Mouse (Mus musculus) G1E-ER4 (cell line): Measurements from ENCODE around the gene Armc6. TPM values are rescaled to one million over a fixed set of nuclear protein-coding genes. Genes with fewer than 3 reads are reported as not detected.

Experiments used
- GATA1 ChIP-seq: IDR thresholded peaks from one replicate; pipeline ENCODE4 v1.8.0; 2012; ENCODE audit warnings: low read length, inconsistent platforms
- polyA plus RNA-seq: library from polyadenylated mRNA; stranded (reverse); fragments of >175 nt; gene quantifications from 2 replicates; pipeline ENCODE4 v1.2.3, GENCODE M21; 2012

Armc6 gene
- polyA plus RNA-seq, 1 experiment = 24.5 TPM

GRCm38 (mm10) chr8:70254628-70255027, 20.4 kb upstream of the Armc6 start:
- TF ChIP-seq GATA1 = no peak

GRCm38 (mm10) chr8:70247841-70248240, 13.6 kb upstream of the Armc6 start:
- no peak for TF ChIP-seq GATA1

- no peak for TF ChIP-seq GATA1
Observed at GRCm38 (mm10) chr8:70246622-70247021, 12.4 kb upstream of the Armc6 start.

GRCm38 (mm10) chr8:70240642-70241041, 6.4 kb upstream of the Armc6 start:
- no peak for TF ChIP-seq GATA1

- TF ChIP-seq GATA1 = peak; percentile 89
Observed at GRCm38 (mm10) chr8:70237842-70238241, 3.6 kb upstream of the Armc6 start.

- TF ChIP-seq GATA1 = no peak
Observed at GRCm38 (mm10) chr8:70234781-70235128, 489 bp upstream of the Armc6 start.

- TF ChIP-seq GATA1 = no peak
Observed at GRCm38 (mm10) chr8:70233606-70234005, 660 bp downstream of the Armc6 start.

- TF ChIP-seq GATA1 = no peak
Observed at GRCm38 (mm10) chr8:70230837-70231236, 3.4 kb downstream of the Armc6 start.

- TF ChIP-seq GATA1 = no peak
Observed at GRCm38 (mm10) chr8:70227997-70228396, 6.3 kb downstream of the Armc6 start.

GRCm38 (mm10) chr8:70223341-70223740, 10.9 kb downstream of the Armc6 start:
- TF ChIP-seq GATA1 = no peak

GRCm38 (mm10) chr8:70222041-70222440, 12.2 kb downstream of the Armc6 start:
- no peak for TF ChIP-seq GATA1

- no peak for TF ChIP-seq GATA1
Observed at GRCm38 (mm10) chr8:70220911-70221310, 13.4 kb downstream of the Armc6 start.

- no peak for TF ChIP-seq GATA1
Observed at GRCm38 (mm10) chr8:70220236-70220840, 13.9 kb downstream of the Armc6 start.

GRCm38 (mm10) chr8:70219107-70219684, 15.1 kb downstream of the Armc6 start:
- no peak for TF ChIP-seq GATA1

GRCm38 (mm10) chr8:70217441-70217840, 16.8 kb downstream of the Armc6 start:
- no peak for TF ChIP-seq GATA1

- no peak for TF ChIP-seq GATA1
Observed at GRCm38 (mm10) chr8:70216566-70216965, 17.7 kb downstream of the Armc6 start.

- TF ChIP-seq GATA1 = no peak
Observed at GRCm38 (mm10) chr8:70215092-70215491, 19.2 kb downstream of the Armc6 start.
